Mouse (Mus musculus) liver, adult 2 months (tissue): ENCODE measurements around the gene Grik3. TPM values are rescaled to one million over a fixed set of nuclear protein-coding genes. Genes with fewer than 3 reads are reported as not detected.

Experiments used
- DNase-seq: peaks from one replicate; pipeline ENCODE4 v3.0.0-alpha.2; 2011; ENCODE audit warnings: low read depth, low spot score; ENCODE audit errors: extremely low read depth
- H3K27ac ChIP-seq: fragments of 200-500 bp; replicated peaks from 2 replicates; pipeline ENCODE4 v1.5.1; 2012; ENCODE audit warnings: low read depth, mild to moderate bottlenecking, control low read depth, inconsistent platforms, low read length; ENCODE audit not compliant: insufficient read depth
- H3K27me3 ChIP-seq: fragments of 200-500 bp; 2 replicates; pipeline ENCODE4 v1.6.1; 2012; ENCODE audit warnings: mild to moderate bottlenecking, moderate library complexity, low read length, inconsistent platforms; ENCODE audit not compliant: control insufficient read depth, insufficient read depth
- H3K36me3 ChIP-seq: fragments of 200-500 bp; 2 replicates; pipeline ENCODE4 v1.6.1; 2012; ENCODE audit warnings: low read length, inconsistent platforms; ENCODE audit not compliant: control insufficient read depth, insufficient read depth
- H3K4me1 ChIP-seq: fragments of 200-500 bp; 2 replicates; pipeline ENCODE4 v1.6.1; 2011; ENCODE audit warnings: low read length; ENCODE audit not compliant: control insufficient read depth, insufficient read depth
- H3K4me3 ChIP-seq: fragments of 200-500 bp; 2 replicates; pipeline ENCODE4 v1.5.1; 2011; ENCODE audit warnings: low read depth, mild to moderate bottlenecking, control low read depth, low read length, moderate library complexity; ENCODE audit not compliant: insufficient read depth
- H3K79me2 ChIP-seq: fragments of 200-500 bp; 2 replicates; pipeline ENCODE4 v1.6.1; 2012; ENCODE audit warnings: inconsistent platforms, mild to moderate bottlenecking, low read length, moderate library complexity; ENCODE audit not compliant: control insufficient read depth, insufficient read depth
- H3K9ac ChIP-seq: fragments of 200-500 bp; 2 replicates; pipeline ENCODE4 v1.6.1; 2012; ENCODE audit warnings: low read depth, mild to moderate bottlenecking, control low read depth, inconsistent platforms, low read length
- CTCF ChIP-seq: fragments of 200-500 bp; IDR thresholded peaks from 2 replicates; pipeline ENCODE4 v1.5.1; 2011; ENCODE audit warnings: low read depth, low read length, control low read depth
- POLR2A ChIP-seq: fragments of 200-500 bp; IDR thresholded peaks from 2 replicates; pipeline ENCODE4 v1.6.1; 2011; ENCODE audit warnings: low read length, control low read depth; ENCODE audit not compliant: insufficient read depth; ENCODE audit errors: extremely low read depth
- WGBS: fragments of 180-500 bp; shearing (Covaris S2); methylation state at CpG from one replicate; pipeline ENCODE4 v1.1.7; 2018; 5-methylcytosine and 5-hydroxymethylcytosine counted together
- polyA plus RNA-seq: library from polyadenylated mRNA; depleted of rRNA; stranded (reverse); fragments of >200 nt; gene quantifications from 2 replicates; pipeline ENCODE4 v1.2.3, GENCODE M21; 2012
- total RNA-seq: library from RNA; depleted of rRNA; stranded (reverse); fragments of >200 nt; gene quantifications from 2 replicates; pipeline ENCODE4 v1.2.3, GENCODE M21; 2014

The Grik3 gene
- total and polyA plus RNA-seq, 2 experiments = 0.04 TPM; not detected in 1

GRCm38 (mm10) chr4:125618524-125619320 is 128.2 kb downstream of the Grik3 start:
- Histone ChIP-seq H3K9ac (no peak overlapping the region), H3K4me3 (no peak overlapping the region), H3K36me3 (no peaks in the 10 kb centered on the region), H3K4me1 (no peaks in the 10 kb centered on the region), H3K79me2 (no peaks in the 10 kb centered on the region), H3K27me3 (no peaks in the 10 kb centered on the region), H3K27ac (no peak overlapping the region)
- 77% methylated on average over 8 of the region's 8 CpGs for WGBS
- no peak for DNase-seq
- TF ChIP-seq POLR2A (no peak), CTCF (no peak)

- WGBS = 88% methylated on average over 9 of the region's 9 CpGs
- no peaks in the 10 kb centered on the region for H3K4me1 ChIP-seq
- no peak overlapping the region for H3K9ac ChIP-seq
- no peaks in the 10 kb centered on the region for H3K79me2 ChIP-seq
- H3K27me3 ChIP-seq = no peaks in the 10 kb centered on the region
- no peak overlapping the region for H3K4me3 ChIP-seq
- TF ChIP-seq CTCF (no peak), POLR2A (no peak)
- H3K36me3 ChIP-seq = no peaks in the 10 kb centered on the region
- DNase-seq = no peak
- no peak overlapping the region for H3K27ac ChIP-seq
These were observed 134.6 kb downstream of the Grik3 start for GRCm38 (mm10) chr4:125624885-125625678.

GRCm38 (mm10) chr4:125629544-125629943 is 139.0 kb downstream of the Grik3 start:
- TF ChIP-seq CTCF (no peak), POLR2A (no peak)
- WGBS = 60% methylated on average over 4 of the region's 4 CpGs
- no peak overlapping the region for H3K27ac ChIP-seq
- no peaks in the 10 kb centered on the region for H3K4me1 ChIP-seq
- H3K36me3 ChIP-seq = no peaks in the 10 kb centered on the region
- no peak overlapping the region for H3K9ac ChIP-seq
- no peaks in the 10 kb centered on the region for H3K79me2 ChIP-seq
- DNase-seq = peak; percentile 7
- no peak overlapping the region for H3K4me3 ChIP-seq
- H3K27me3 ChIP-seq = no peaks in the 10 kb centered on the region

- H3K9ac ChIP-seq = no peak overlapping the region
- H3K4me1 ChIP-seq = no peaks in the 10 kb centered on the region
- TF ChIP-seq POLR2A = no peak
- TF ChIP-seq CTCF = no peak
- DNase-seq = no peak
- no peaks in the 10 kb centered on the region for H3K36me3 ChIP-seq
- no peak overlapping the region for H3K4me3 ChIP-seq
- H3K79me2 ChIP-seq = no peaks in the 10 kb centered on the region
- no peaks in the 10 kb centered on the region for H3K27me3 ChIP-seq
- H3K27ac ChIP-seq = no peak overlapping the region
- 80% methylated on average over 11 of the region's 11 CpGs for WGBS
These were observed 144.5 kb downstream of the Grik3 start for GRCm38 (mm10) chr4:125635037-125635436.

- H3K27me3 ChIP-seq = no peaks in the 10 kb centered on the region
- no peaks in the 10 kb centered on the region for H3K36me3 ChIP-seq
- no peak overlapping the region for H3K27ac ChIP-seq
- TF ChIP-seq POLR2A (no peak), CTCF (no peak)
- no peaks in the 10 kb centered on the region for H3K79me2 ChIP-seq
- no peak for DNase-seq
- no peak overlapping the region for H3K9ac ChIP-seq
- no peaks in the 10 kb centered on the region for H3K4me1 ChIP-seq
- WGBS = 57% methylated on average over 13 of the region's 13 CpGs
- no peak overlapping the region for H3K4me3 ChIP-seq
These were observed 146.3 kb downstream of the Grik3 start for GRCm38 (mm10) chr4:125636616-125637304.
